Mouse (Mus musculus): ENCODE results near the gene Chtf18. TPM values are rescaled to one million over a fixed set of nuclear protein-coding genes. Genes with fewer than 3 reads are reported as not detected.

The Chtf18 gene
- 10 to 100 TPM in 1 of 2 experiments, 1 to 10 TPM in 1; 5.1 to 12.6 TPM for total RNA-seq (2023)

GRCm38 (mm10) chr17:25727265-25728008 is at the start of gene Chtf18, which contains the start of gene Rpusd1:
Gene Chtf18, minus strand, starts transcription at chr17:25727419.
Gene Rpusd1, plus strand, starts transcription at chr17:25727670.

GRCm38 (mm10) chr17:25773549-25774120 is 46.4 kb upstream of the Chtf18 start, which contains the start of gene Narfl:
Gene Narfl, plus strand, starts transcription at chr17:25773776.

GRCm38 (mm10) chr17:25754241-25754640 is 27.0 kb upstream of the Chtf18 start, which contains the start of gene Msln:
Gene Msln, minus strand, starts transcription at chr17:25754378.

GRCm38 (mm10) chr17:25735745-25736144 is 8.5 kb upstream of the Chtf18 start, which contains the start of gene Mslnl:
Gene Mslnl, plus strand, starts transcription at chr17:25736042.

GRCm38 (mm10) chr17:25716711-25717637 is 10.2 kb downstream of the Chtf18 start, which contains the start of gene Gng13:
Gene Gng13, plus strand, starts transcription at chr17:25717171.

Other genes with a start within 250 kb of the Chtf18 start
- not detected for gene Sstr5, start 230.1 kb downstream of the Chtf18 start, total RNA-seq (2023)
- gene Sox8, start 156.7 kb downstream of the Chtf18 start, total RNA-seq (2023) = not detected
- 10 to 100 TPM; 33.2 to 33.4 TPM for gene Lmf1, start 148.3 kb downstream of the Chtf18 start, total RNA-seq (2023)
- gene Gng13, start 10.2 kb downstream of the Chtf18 start, total RNA-seq (2023) = not detected
- 1 to 10 TPM; 4.6 to 8.0 TPM for gene Rpusd1, start 251 bp upstream of the Chtf18 start, total RNA-seq (2023)
- gene Mslnl, start 8.6 kb upstream of the Chtf18 start, total RNA-seq (2023) = under 1 TPM in 1 of 2 experiments, not detected in 1; 0.26 TPM
- gene Msln, start 27.0 kb upstream of the Chtf18 start, total RNA-seq (2023) = 1 to 10 TPM in 1 of 2 experiments, not detected in 1; 1.1 TPM
- gene Narfl, start 46.4 kb upstream of the Chtf18 start, total RNA-seq (2023) = 10 to 100 TPM; 25.4 to 27.9 TPM
- gene Haghl, start 58.3 kb upstream of the Chtf18 start, total RNA-seq (2023) = 10 to 100 TPM; 22.7 to 27.1 TPM
- not detected for gene Ccdc78, start 59.2 kb upstream of the Chtf18 start, total RNA-seq (2023)
- 10 to 100 TPM; 47.6 to 58.9 TPM for gene Fam173a, start 65.5 kb upstream of the Chtf18 start, total RNA-seq (2023)
- not detected for gene AC134908.4, start 68.2 kb upstream of the Chtf18 start, total RNA-seq (2023)
- gene Metrn, start 69.7 kb upstream of the Chtf18 start, total RNA-seq (2023) = 10 to 100 TPM; 24.8 to 31.6 TPM
- gene Fbxl16, start 81.7 kb upstream of the Chtf18 start, total RNA-seq (2023) = not detected
- 10 to 100 TPM; 25.3 to 25.7 TPM for gene Wdr24, start 96.2 kb upstream of the Chtf18 start, total RNA-seq (2023)
- gene Jmjd8, start 101.4 kb upstream of the Chtf18 start, total RNA-seq (2023) = 10 to 100 TPM; 32.3 to 42.2 TPM
- gene Stub1, start 106.0 kb upstream of the Chtf18 start, total RNA-seq (2023) = 10 to 100 TPM; 70.1 to 73.0 TPM
- 10 to 100 TPM in 1 of 2 experiments, 1 to 10 TPM in 1; 8.1 to 15.2 TPM for gene Rhbdl1, start 109.9 kb upstream of the Chtf18 start, total RNA-seq (2023)
- 10 to 100 TPM in 1 of 2 experiments, 1 to 10 TPM in 1; 9.3 to 10.8 TPM for gene Gm20683, start 114.3 kb upstream of the Chtf18 start, total RNA-seq (2023)
- gene Rhot2, start 117.4 kb upstream of the Chtf18 start, total RNA-seq (2023) = 10 to 100 TPM; 89.1 to 99.3 TPM
- gene Wdr90, start 134.1 kb upstream of the Chtf18 start, total RNA-seq (2023) = 10 to 100 TPM; 29.0 to 41.5 TPM
- gene Mcrip2, start 141.3 kb upstream of the Chtf18 start, total RNA-seq (2023) = 1 to 10 TPM; 2.4 to 9.4 TPM
- gene Mettl26, start 147.7 kb upstream of the Chtf18 start, total RNA-seq (2023) = 10 to 100 TPM; 32.9 to 37.5 TPM
- 1 to 10 TPM; 9.2 to 9.6 TPM for gene Wfikkn1, start 153.4 kb upstream of the Chtf18 start, total RNA-seq (2023)
- 10 to 100 TPM; 23.7 to 24.5 TPM for gene Rab40c, start 192.3 kb upstream of the Chtf18 start, total RNA-seq (2023)
- gene Pigq, start 217.5 kb upstream of the Chtf18 start, total RNA-seq (2023) = 10 to 100 TPM; 55.2 to 64.8 TPM
- gene Nhlrc4, start 217.5 kb upstream of the Chtf18 start, total RNA-seq (2023) = not detected
- gene A930017K11Rik, start 225.1 kb upstream of the Chtf18 start, total RNA-seq (2023) = under 1 TPM in 1 of 2 experiments, not detected in 1; 0.30 TPM